Mouse (Mus musculus): ENCODE results near the gene B4galnt4. TPM values are rescaled to one million over a fixed set of nuclear protein-coding genes. Genes with fewer than 3 reads are reported as not detected.

The B4galnt4 gene
- polyA plus RNA-seq, 1 experiment from 2014 or later, result 44.1 TPM

- Histone ChIP-seq H3K4me3 (replicated peaks; ENCODE audit: low read depth, low read length) (no peak overlapping the region), H3K27me3 (ENCODE audit: control insufficient read depth, insufficient read depth, low read length) (no peaks in the 10 kb centered on the region), H3K27ac (replicated peaks; ENCODE audit: low read depth, low read length) (no peak overlapping the region), H3K9me3 (ENCODE audit: control insufficient read depth, low read length) (no peaks in the 10 kb centered on the region), H3K4me1 (ENCODE audit: control insufficient read depth, insufficient read depth, low read length) (peaks cover 23% of the 10 kb centered on the region), H3K9ac (replicated peaks; ENCODE audit: low read length) (no peak overlapping the region), H3K4me2 (ENCODE audit: low read length) (no peak overlapping the region), H3K36me3 (ENCODE audit: control insufficient read depth, insufficient read depth, low read length) (peaks cover 54% of the 10 kb centered on the region)
- 96% methylated on average over 3 of the region's 3 CpGs for WGBS
- DNase-seq, result no peak
- ATAC-seq (ENCODE audit: low FRiP score, low TSS enrichment), result no peak
Observed at GRCm38 (mm10) chr7:141063353-141063752, 2.4 kb downstream of the B4galnt4 start.

- H3K9me3 ChIP-seq (ENCODE audit: control insufficient read depth, low read length), result no peaks in the 10 kb centered on the region
- H3K4me2 ChIP-seq (ENCODE audit: low read length), result no peak overlapping the region
- H3K36me3 ChIP-seq (ENCODE audit: control insufficient read depth, insufficient read depth, low read length), result peaks cover 59% of the 10 kb centered on the region
- 91% methylated on average over 7 of the region's 7 CpGs for WGBS
- H3K4me1 ChIP-seq (ENCODE audit: control insufficient read depth, insufficient read depth, low read length), result peaks cover 23% of the 10 kb centered on the region
- DNase-seq, result no peak
- H3K9ac ChIP-seq (replicated peaks; ENCODE audit: low read length), result no peak overlapping the region
- no peak overlapping the region for H3K27ac ChIP-seq (replicated peaks; ENCODE audit: low read depth, low read length)
- no peaks in the 10 kb centered on the region for H3K27me3 ChIP-seq (ENCODE audit: control insufficient read depth, insufficient read depth, low read length)
- H3K4me3 ChIP-seq (replicated peaks; ENCODE audit: low read depth, low read length), result no peak overlapping the region
- no peak for ATAC-seq (ENCODE audit: low FRiP score, low TSS enrichment)
Observed at GRCm38 (mm10) chr7:141064175-141064574, 3.3 kb downstream of the B4galnt4 start.

- Histone ChIP-seq H3K4me2 (ENCODE audit: low read length) (no peak overlapping the region), H3K9ac (replicated peaks; ENCODE audit: low read length) (no peak overlapping the region), H3K36me3 (ENCODE audit: control insufficient read depth, insufficient read depth, low read length) (peaks cover 59% of the 10 kb centered on the region), H3K9me3 (ENCODE audit: control insufficient read depth, low read length) (no peaks in the 10 kb centered on the region), H3K4me3 (replicated peaks; ENCODE audit: low read depth, low read length) (no peak overlapping the region), H3K27ac (replicated peaks; ENCODE audit: low read depth, low read length) (no peak overlapping the region), H3K27me3 (ENCODE audit: control insufficient read depth, insufficient read depth, low read length) (no peaks in the 10 kb centered on the region), H3K4me1 (ENCODE audit: control insufficient read depth, insufficient read depth, low read length) (peaks cover 21% of the 10 kb centered on the region)
- DNase-seq, result no peak
- ATAC-seq (ENCODE audit: low FRiP score, low TSS enrichment), result no peak
- WGBS, result 92% methylated on average over 7 of the region's 7 CpGs
Observed at GRCm38 (mm10) chr7:141064576-141064975, 3.7 kb downstream of the B4galnt4 start.

GRCm38 (mm10) chr7:141068351-141068750 lies 7.4 kb downstream of the B4galnt4 start:
- H3K36me3 ChIP-seq (ENCODE audit: control insufficient read depth, insufficient read depth, low read length), result peaks cover 56% of the 10 kb centered on the region
- no peak overlapping the region for H3K27ac ChIP-seq (replicated peaks; ENCODE audit: low read depth, low read length)
- H3K9me3 ChIP-seq (ENCODE audit: control insufficient read depth, low read length), result no peaks in the 10 kb centered on the region
- H3K27me3 ChIP-seq (ENCODE audit: control insufficient read depth, insufficient read depth, low read length), result no peaks in the 10 kb centered on the region
- H3K4me1 ChIP-seq (ENCODE audit: control insufficient read depth, insufficient read depth, low read length), result peaks cover 18% of the 10 kb centered on the region
- DNase-seq (no peak), ATAC-seq (ENCODE audit: low FRiP score, low TSS enrichment) (no peak)
- no peak overlapping the region for H3K4me3 ChIP-seq (replicated peaks; ENCODE audit: low read depth, low read length)
- no peak overlapping the region for H3K9ac ChIP-seq (replicated peaks; ENCODE audit: low read length)
- WGBS, result 85% methylated on average over 19 of the region's 19 CpGs
- no peak overlapping the region for H3K4me2 ChIP-seq (ENCODE audit: low read length)

- peak; percentile 47; the same call in 1 of the 2 replicates for ATAC-seq (ENCODE audit: low FRiP score, low TSS enrichment)
- Histone ChIP-seq H3K9me3 (ENCODE audit: control insufficient read depth, low read length) (no peaks in the 10 kb centered on the region), H3K27ac (replicated peaks; ENCODE audit: low read depth, low read length) (peak overlapping the region; percentile 86), H3K4me2 (ENCODE audit: low read length) (peak overlapping the region; percentile 68), H3K9ac (replicated peaks; ENCODE audit: low read length) (peak overlapping the region; percentile 59), H3K4me1 (ENCODE audit: control insufficient read depth, insufficient read depth, low read length) (peaks cover 18% of the 10 kb centered on the region), H3K36me3 (ENCODE audit: control insufficient read depth, insufficient read depth, low read length) (peaks cover 37% of the 10 kb centered on the region), H3K27me3 (ENCODE audit: control insufficient read depth, insufficient read depth, low read length) (no peaks in the 10 kb centered on the region), H3K4me3 (replicated peaks; ENCODE audit: low read depth, low read length) (peak overlapping the region; percentile 34)
- peak; percentile 93 for DNase-seq
- WGBS, result 1% methylated on average over 51 of the region's 51 CpGs
Observed at GRCm38 (mm10) chr7:141070058-141070862, 9.4 kb downstream of the B4galnt4 start.

GRCm38 (mm10) chr7:141072017-141072745 lies 11.3 kb downstream of the B4galnt4 start:
- Histone ChIP-seq H3K27me3 (ENCODE audit: control insufficient read depth, insufficient read depth, low read length) (no peaks in the 10 kb centered on the region), H3K4me1 (ENCODE audit: control insufficient read depth, insufficient read depth, low read length) (peaks cover 18% of the 10 kb centered on the region), H3K9me3 (ENCODE audit: control insufficient read depth, low read length) (no peaks in the 10 kb centered on the region), H3K4me2 (ENCODE audit: low read length) (no peak overlapping the region), H3K4me3 (replicated peaks; ENCODE audit: low read depth, low read length) (no peak overlapping the region), H3K36me3 (ENCODE audit: control insufficient read depth, insufficient read depth, low read length) (peaks cover 17% of the 10 kb centered on the region), H3K27ac (replicated peaks; ENCODE audit: low read depth, low read length) (no peak overlapping the region), H3K9ac (replicated peaks; ENCODE audit: low read length) (no peak overlapping the region)
- ATAC-seq (ENCODE audit: low FRiP score, low TSS enrichment) (no peak), DNase-seq (peak; percentile 31)
- 39% methylated on average over 23 of the region's 23 CpGs for WGBS

- Histone ChIP-seq H3K4me1 (ENCODE audit: control insufficient read depth, insufficient read depth, low read length) (peaks cover 18% of the 10 kb centered on the region), H3K4me2 (ENCODE audit: low read length) (no peak overlapping the region), H3K36me3 (ENCODE audit: control insufficient read depth, insufficient read depth, low read length) (peaks cover 1% of the 10 kb centered on the region; the same call in 1 of the 2 replicates), H3K9ac (replicated peaks; ENCODE audit: low read length) (no peak overlapping the region), H3K27ac (replicated peaks; ENCODE audit: low read depth, low read length) (no peak overlapping the region), H3K27me3 (ENCODE audit: control insufficient read depth, insufficient read depth, low read length) (no peaks in the 10 kb centered on the region), H3K4me3 (replicated peaks; ENCODE audit: low read depth, low read length) (no peak overlapping the region), H3K9me3 (ENCODE audit: control insufficient read depth, low read length) (no peaks in the 10 kb centered on the region)
- WGBS, result 87% methylated on average over 4 of the region's 4 CpGs
- DNase-seq (no peak), ATAC-seq (ENCODE audit: low FRiP score, low TSS enrichment) (no peak)
Observed at GRCm38 (mm10) chr7:141073782-141074181, 12.9 kb downstream of the B4galnt4 start.

GRCm38 (mm10) chr7:141077841-141078240 lies 16.9 kb downstream of the B4galnt4 start, which contains the start of gene Pkp3:
Gene Pkp3 (plus strand): TSS chr7:141078218.
- DNase-seq (no peak), ATAC-seq (ENCODE audit: low FRiP score, low TSS enrichment) (no peak)
- Histone ChIP-seq H3K4me2 (ENCODE audit: low read length) (no peak within 1 kb of the TSS), H3K27me3 (ENCODE audit: control insufficient read depth, insufficient read depth, low read length) (no peaks in the 10 kb centered on the region), H3K27ac (replicated peaks; ENCODE audit: low read depth, low read length) (no peak within 1 kb of the TSS), H3K4me3 (replicated peaks; ENCODE audit: low read depth, low read length) (no peak within 1 kb of the TSS), H3K9me3 (ENCODE audit: control insufficient read depth, low read length) (no peaks in the 10 kb centered on the region), H3K4me1 (ENCODE audit: control insufficient read depth, insufficient read depth, low read length) (no peaks in the 10 kb centered on the region), H3K9ac (replicated peaks; ENCODE audit: low read length) (no peak within 1 kb of the TSS), H3K36me3 (ENCODE audit: control insufficient read depth, insufficient read depth, low read length) (no peaks in the 10 kb centered on the region)
- 89% methylated on average over 15 of the region's 15 CpGs for WGBS

Data from midbrain, embryonic 14.5 days (tissue).